Mouse (Mus musculus) forebrain, postnatal 0 days (tissue): ENCODE measurements around the gene Plxnd1. TPM values are rescaled to one million over a fixed set of nuclear protein-coding genes. Genes with fewer than 3 reads are reported as not detected.

ENCODE experiments used
- ATAC-seq: fragments of 200-750 bp; cut with Nextera tagmentation; 2 replicates; pipeline ENCODE4 v1.8.0; 2017; ENCODE audit warnings: mild to moderate bottlenecking, moderate library complexity
- DNase-seq: peaks from one replicate; pipeline ENCODE4 v3.0.0-alpha.2; 2015
- H3K27ac ChIP-seq: fragments of 300-500 bp; sonication (generic); 2 replicates; pipeline ENCODE4 v1.5.1; 2014; ENCODE audit warnings: low read depth, mild to moderate bottlenecking, antibody characterized with exemption, low read length, moderate library complexity, mixed read lengths
- H3K27me3 ChIP-seq: fragments of 300-500 bp; sonication (generic); 2 replicates; pipeline ENCODE4 v1.6.1; 2014; ENCODE audit warnings: mild to moderate bottlenecking, low read length, mixed read lengths; ENCODE audit not compliant: insufficient read depth
- H3K36me3 ChIP-seq: fragments of 300-500 bp; sonication (generic); 2 replicates; pipeline ENCODE4 v1.6.1; 2014; ENCODE audit warnings: mild to moderate bottlenecking, moderate library complexity; ENCODE audit not compliant: insufficient read depth
- H3K4me1 ChIP-seq: fragments of 300-500 bp; sonication (generic); 2 replicates; pipeline ENCODE4 v1.6.1; 2014; ENCODE audit warnings: antibody characterized with exemption; ENCODE audit not compliant: insufficient read depth
- H3K4me2 ChIP-seq: fragments of 300-500 bp; sonication (generic); 2 replicates; pipeline ENCODE4 v1.6.1; 2014; ENCODE audit warnings: low read depth, mild to moderate bottlenecking, moderate library complexity
- H3K4me3 ChIP-seq: fragments of 300-500 bp; sonication (generic); 2 replicates; pipeline ENCODE4 v1.5.1; 2014; ENCODE audit warnings: low read depth, low read length, mixed read lengths
- H3K9ac ChIP-seq: fragments of 300-500 bp; sonication (generic); 2 replicates; pipeline ENCODE4 v1.6.1; 2014; ENCODE audit warnings: mild to moderate bottlenecking
- H3K9me3 ChIP-seq: fragments of 300-500 bp; sonication (generic); 2 replicates; pipeline ENCODE4 v1.6.1; 2016; ENCODE audit warnings: low read length
- CTCF ChIP-seq: sonication (generic); IDR thresholded peaks from 2 replicates; pipeline ENCODE4 v1.5.1; 2016; ENCODE audit warnings: antibody characterized with exemption, control low read depth, low read depth
- WGBS: fragments of 180-500 bp; shearing (Covaris S2); extraction: QIAGEN DNeasy Blood & Tissue Kit; methylation state at CpG from one replicate; pipeline ENCODE4 v1.1.7; 2014; 5-methylcytosine and 5-hydroxymethylcytosine counted together
- polyA plus RNA-seq: library from polyadenylated mRNA; unstranded; fragments of >200 nt; fragmentation: Nextera tagmentation; extraction: Ambion mirVana; gene quantifications from 2 replicates; pipeline ENCODE4 v1.2.1, GENCODE M21; 2015
- total RNA-seq: library from RNA; depleted of rRNA; stranded (reverse); fragments of >200 nt; gene quantifications from 2 replicates; pipeline ENCODE4 v1.2.3, GENCODE M21; 2014

Gene Plxnd1
- total and polyA plus RNA-seq, 2 experiments from 2014 or later: 17.6 to 44.1 TPM

GRCm38 (mm10) chr6:115915601-115916445 is 79.0 kb downstream of the Plxnd1 start:
- Histone ChIP-seq H3K36me3 (peaks cover 3% of the 10 kb centered on the region; the same call in 1 of the 2 replicates), H3K4me1 (peaks cover 30% of the 10 kb centered on the region), H3K9ac (no peak overlapping the region), H3K9me3 (no peaks in the 10 kb centered on the region), H3K4me3 (no peak overlapping the region), H3K27me3 (no peaks in the 10 kb centered on the region), H3K4me2 (no peak overlapping the region), H3K27ac (peak overlapping the region; percentile 71)
- peak; percentile 23 for ATAC-seq
- DNase-seq: peak; percentile 46
- no peak for TF ChIP-seq CTCF
- 54% methylated on average over 17 of the region's 17 CpGs for whole genome bisulfite sequencing

GRCm38 (mm10) chr6:115914511-115915202 is 80.1 kb downstream of the Plxnd1 start:
- peak; percentile 84 for DNase-seq
- TF ChIP-seq CTCF: no peak
- WGBS: 37% methylated on average over 15 of the region's 15 CpGs

GRCm38 (mm10) chr6:115913482-115913881 is 81.3 kb downstream of the Plxnd1 start:
- ATAC-seq (peak; percentile 23), DNase-seq (peak; percentile 69)
- peaks cover 8% of the 10 kb centered on the region for H3K36me3 ChIP-seq
- H3K4me2 ChIP-seq: no peak overlapping the region
- WGBS: 41% methylated on average over 10 of the region's 10 CpGs
- H3K9ac ChIP-seq: no peak overlapping the region
- H3K9me3 ChIP-seq: no peaks in the 10 kb centered on the region
- H3K4me3 ChIP-seq: no peak overlapping the region
- H3K27me3 ChIP-seq: no peaks in the 10 kb centered on the region
- no peak for TF ChIP-seq CTCF
- H3K27ac ChIP-seq: peak overlapping the region; percentile 71
- H3K4me1 ChIP-seq: peaks cover 30% of the 10 kb centered on the region

More at GRCm38 (mm10) chr6:115914511-115915202, 80.1 kb downstream of the Plxnd1 start:
- no peak overlapping the region for H3K4me3 ChIP-seq
- H3K27ac ChIP-seq: peak overlapping the region; percentile 71
- peaks cover 30% of the 10 kb centered on the region for H3K4me1 ChIP-seq
- no peaks in the 10 kb centered on the region for H3K9me3 ChIP-seq
- H3K27me3 ChIP-seq: no peaks in the 10 kb centered on the region
- no peak overlapping the region for H3K4me2 ChIP-seq
- peaks cover 8% of the 10 kb centered on the region for H3K36me3 ChIP-seq
- ATAC-seq: peak; percentile 56
- H3K9ac ChIP-seq: no peak overlapping the region

GRCm38 (mm10) chr6:115911763-115912162 is 83.0 kb downstream of the Plxnd1 start:
- 83% methylated on average over 6 of the region's 6 CpGs for WGBS
- Histone ChIP-seq H3K9me3 (no peaks in the 10 kb centered on the region), H3K27me3 (no peaks in the 10 kb centered on the region), H3K27ac (peak overlapping the region; percentile 70), H3K4me2 (no peak overlapping the region), H3K4me3 (no peak overlapping the region), H3K36me3 (peaks cover 12% of the 10 kb centered on the region), H3K4me1 (peaks cover 30% of the 10 kb centered on the region), H3K9ac (no peak overlapping the region)
- no peak for ATAC-seq
- no peak for TF ChIP-seq CTCF
- no peak for DNase-seq

GRCm38 (mm10) chr6:115909940-115910339 is 84.9 kb downstream of the Plxnd1 start:
- ATAC-seq (no peak), DNase-seq (no peak)
- Histone ChIP-seq H3K9ac (no peak overlapping the region), H3K4me1 (peaks cover 15% of the 10 kb centered on the region), H3K9me3 (no peaks in the 10 kb centered on the region), H3K27me3 (no peaks in the 10 kb centered on the region), H3K27ac (no peak overlapping the region), H3K36me3 (peaks cover 19% of the 10 kb centered on the region), H3K4me2 (no peak overlapping the region), H3K4me3 (no peak overlapping the region)
- no peak for TF ChIP-seq CTCF
- 64% methylated on average over 8 of the region's 8 CpGs for WGBS

GRCm38 (mm10) chr6:115909052-115909451 is 85.8 kb downstream of the Plxnd1 start:
- Histone ChIP-seq H3K9ac (no peak overlapping the region), H3K4me1 (peaks cover 7% of the 10 kb centered on the region), H3K27ac (peak overlapping the region; percentile 54; the same call in 1 of the 2 replicates), H3K4me2 (no peak overlapping the region), H3K36me3 (peaks cover 19% of the 10 kb centered on the region), H3K27me3 (no peaks in the 10 kb centered on the region), H3K9me3 (no peaks in the 10 kb centered on the region), H3K4me3 (no peak overlapping the region)
- ATAC-seq (no peak; the same call in 1 of the 2 replicates), DNase-seq (no peak)
- WGBS: 76% methylated on average over 3 of the region's 3 CpGs
- TF ChIP-seq CTCF: no peak
